Mouse (Mus musculus) cerebellum, adult 11 months (tissue): Measurements from ENCODE around the gene Zfp966.
"Not testable (repeated sequence)": the region's sequence is repeated elsewhere in the genome, so short reads cannot be mapped to it uniquely, and the experiment has no call there.

ENCODE experiments used
- DNase-seq: peaks from one replicate; pipeline ENCODE4 v3.0.0; 2022

Gene Zfp966

GRCm38 (mm10) chr2:175931000-175931399, at the start of gene Zfp966:
Zfp966 (minus strand) TSS chr2:175931100.
- not testable (repeated sequence) for DNase-seq

DNA sequence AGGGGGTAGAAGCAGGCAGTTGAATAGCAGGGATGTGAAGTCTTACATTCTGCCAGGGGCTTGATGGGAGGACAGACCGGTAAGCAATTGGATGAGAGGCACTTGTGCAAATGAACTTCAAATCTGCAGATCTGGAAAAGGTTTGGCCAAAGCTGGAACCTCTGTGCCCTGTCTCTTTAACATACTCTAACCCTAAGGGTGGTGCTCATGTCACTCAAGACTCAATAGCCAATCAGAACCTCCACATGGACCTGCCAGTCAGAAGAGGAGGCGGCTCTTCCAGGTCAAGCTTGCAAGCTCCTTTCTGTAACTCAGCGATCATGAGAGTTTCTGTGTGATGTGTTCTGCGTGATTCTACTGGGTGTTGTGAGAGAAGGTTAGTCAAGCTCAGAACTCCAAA, 34.1 kb upstream of the Zfp966 start, which contains the start of gene Gm2026:
Gene Gm2026, plus strand, starts transcription at position 301 of the 400 bp plus-strand sequence.
- DNase-seq: not testable (repeated sequence)

DNA sequence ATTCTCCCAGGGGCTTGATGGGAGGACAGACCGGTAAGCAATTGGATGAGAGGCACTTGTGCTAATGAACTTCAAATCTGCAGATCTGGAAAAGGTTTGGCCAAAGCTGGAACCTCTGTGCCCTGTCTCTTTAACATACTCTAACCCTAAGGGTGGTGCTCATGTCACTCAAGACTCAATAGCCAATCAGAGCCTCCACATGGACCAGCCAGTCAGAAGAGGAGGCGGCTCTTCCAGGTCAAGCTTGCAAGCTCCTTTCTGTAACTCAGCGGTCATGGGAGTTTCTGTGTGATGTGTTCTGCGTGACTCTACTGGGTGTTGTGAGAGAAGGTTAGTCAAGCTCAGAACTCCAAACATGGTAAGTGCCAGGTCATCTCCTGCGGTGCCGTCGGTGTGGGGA, 61.9 kb downstream of the Zfp966 start, which contains the start of gene Gm6710:
Gene Gm6710, plus strand, starts transcription at position 196 of the 400 bp plus-strand sequence.
- DNase-seq: not testable (repeated sequence)
